Mouse (Mus musculus): ENCODE results near the gene Bik. TPM values are rescaled to one million over a fixed set of nuclear protein-coding genes. Genes with fewer than 3 reads are reported as not detected.
"Not testable (repeated sequence)": the region's sequence is repeated elsewhere in the genome, so short reads cannot be mapped to it uniquely, and the experiment has no call there.

Bik gene
- polyA plus RNA-seq, 1 experiment from 2014 or later, result 31.2 TPM

GRCm38 (mm10) chr15:83494572-83494920, 32.1 kb upstream of the Bik start:
- WGBS, result 73% methylated on average over 6 of the region's 6 CpGs
- Histone ChIP-seq H3K4me2 (no peak overlapping the region), H3K27me3 (replicated peaks) (no peaks in the 10 kb centered on the region), H3K4me3 (no peak overlapping the region), H3K27ac (ENCODE audit: poor library complexity, severe bottlenecking) (no peak overlapping the region), H3K9ac (no peak overlapping the region), H3K9me3 (replicated peaks) (no peaks in the 10 kb centered on the region), H3K4me1 (replicated peaks) (peaks cover 16% of the 10 kb centered on the region), H3K36me3 (peaks cover 79% of the 10 kb centered on the region)
- no peak for ATAC-seq (ENCODE audit: insufficient number of reproducible peaks, low FRiP score)

GRCm38 (mm10) chr15:83495195-83495594, 31.5 kb upstream of the Bik start:
- 0 out of 2 replicates have a peak, but pooled peaks cover 11% of the 10 kb centered on the region for H3K4me1 ChIP-seq (replicated peaks)
- H3K4me3 ChIP-seq, result no peak overlapping the region
- no peak for ATAC-seq (ENCODE audit: insufficient number of reproducible peaks, low FRiP score)
- no peak overlapping the region for H3K9ac ChIP-seq
- 86% methylated on average over 3 of the region's 3 CpGs for WGBS
- peaks cover 82% of the 10 kb centered on the region for H3K36me3 ChIP-seq
- no peak overlapping the region for H3K27ac ChIP-seq (ENCODE audit: poor library complexity, severe bottlenecking)
- no peaks in the 10 kb centered on the region for H3K9me3 ChIP-seq (replicated peaks)
- H3K27me3 ChIP-seq (replicated peaks), result no peaks in the 10 kb centered on the region
- H3K4me2 ChIP-seq, result no peak overlapping the region

GRCm38 (mm10) chr15:83495787-83496367, 30.8 kb upstream of the Bik start:
- H3K4me2 ChIP-seq, result peak overlapping the region; percentile 27
- WGBS, result 44% methylated on average over 22 of the region's 22 CpGs
- no peak overlapping the region for H3K27ac ChIP-seq (ENCODE audit: poor library complexity, severe bottlenecking)
- H3K4me3 ChIP-seq, result no peak overlapping the region
- H3K36me3 ChIP-seq, result peaks cover 80% of the 10 kb centered on the region
- H3K27me3 ChIP-seq (replicated peaks), result no peaks in the 10 kb centered on the region
- peak; percentile 82 for ATAC-seq (ENCODE audit: insufficient number of reproducible peaks, low FRiP score)
- 0 out of 2 replicates have a peak, but pooled peaks cover 11% of the 10 kb centered on the region for H3K4me1 ChIP-seq (replicated peaks)
- no peaks in the 10 kb centered on the region for H3K9me3 ChIP-seq (replicated peaks)
- H3K9ac ChIP-seq, result no peak overlapping the region

- Histone ChIP-seq H3K9me3 (replicated peaks) (no peaks in the 10 kb centered on the region), H3K4me3 (no peak overlapping the region), H3K27ac (ENCODE audit: poor library complexity, severe bottlenecking) (no peak overlapping the region), H3K4me2 (no peak overlapping the region), H3K27me3 (replicated peaks) (no peaks in the 10 kb centered on the region), H3K36me3 (peaks cover 81% of the 10 kb centered on the region), H3K4me1 (replicated peaks) (0 out of 2 replicates have a peak, but pooled peaks cover 2% of the 10 kb centered on the region), H3K9ac (no peak overlapping the region)
- ATAC-seq (ENCODE audit: insufficient number of reproducible peaks, low FRiP score), result no peak
- 87% methylated on average over 6 of the region's 6 CpGs for WGBS
Measured at GRCm38 (mm10) chr15:83497299-83497698, 29.4 kb upstream of the Bik start.

- Histone ChIP-seq H3K4me1 (replicated peaks) (no peaks in the 10 kb centered on the region), H3K4me2 (no peak overlapping the region), H3K9ac (no peak overlapping the region), H3K9me3 (replicated peaks) (no peaks in the 10 kb centered on the region), H3K4me3 (no peak overlapping the region), H3K27ac (ENCODE audit: poor library complexity, severe bottlenecking) (no peak overlapping the region), H3K27me3 (replicated peaks) (no peaks in the 10 kb centered on the region), H3K36me3 (peaks cover 79% of the 10 kb centered on the region)
- WGBS, result 86% methylated on average over 10 of the region's 10 CpGs
- ATAC-seq (ENCODE audit: insufficient number of reproducible peaks, low FRiP score), result no peak
Measured at GRCm38 (mm10) chr15:83499211-83499755, 27.4 kb upstream of the Bik start.

- H3K9ac ChIP-seq, result no peak overlapping the region
- no peaks in the 10 kb centered on the region for H3K9me3 ChIP-seq (replicated peaks)
- no peaks in the 10 kb centered on the region for H3K27me3 ChIP-seq (replicated peaks)
- WGBS, result 46% methylated on average over 3 of the region's 3 CpGs
- no peak overlapping the region for H3K4me2 ChIP-seq
- H3K36me3 ChIP-seq, result peaks cover 82% of the 10 kb centered on the region
- H3K4me1 ChIP-seq (replicated peaks), result no peaks in the 10 kb centered on the region
- ATAC-seq (ENCODE audit: insufficient number of reproducible peaks, low FRiP score), result no peak
- no peak overlapping the region for H3K4me3 ChIP-seq
- no peak overlapping the region for H3K27ac ChIP-seq (ENCODE audit: poor library complexity, severe bottlenecking)
Measured at GRCm38 (mm10) chr15:83500352-83500751, 26.3 kb upstream of the Bik start.

GRCm38 (mm10) chr15:83501483-83501882, 25.2 kb upstream of the Bik start:
- not testable (repeated sequence) for H3K9ac ChIP-seq; H3K4me2 ChIP-seq; H3K27me3 ChIP-seq (replicated peaks); H3K4me3 ChIP-seq; ATAC-seq (ENCODE audit: insufficient number of reproducible peaks, low FRiP score); H3K9me3 ChIP-seq (replicated peaks); H3K27ac ChIP-seq (ENCODE audit: poor library complexity, severe bottlenecking); H3K4me1 ChIP-seq (replicated peaks)
- WGBS, result 68% methylated on average over 6 of the region's 6 CpGs
- peaks cover 76% of the 10 kb centered on the region for H3K36me3 ChIP-seq

GRCm38 (mm10) chr15:83509950-83510804, 16.5 kb upstream of the Bik start:
- peak; percentile 58 for ATAC-seq (ENCODE audit: insufficient number of reproducible peaks, low FRiP score)
- Histone ChIP-seq H3K9ac (peak overlapping the region; percentile 74), H3K27ac (ENCODE audit: poor library complexity, severe bottlenecking) (peak overlapping the region; percentile 47; the same call in 1 of the 2 replicates), H3K4me2 (peak overlapping the region; percentile 94), H3K27me3 (replicated peaks) (no peaks in the 10 kb centered on the region), H3K9me3 (replicated peaks) (no peaks in the 10 kb centered on the region), H3K4me1 (replicated peaks) (peaks cover 10% of the 10 kb centered on the region), H3K36me3 (peaks cover 6% of the 10 kb centered on the region; the same call in 1 of the 2 replicates), H3K4me3 (peak overlapping the region; percentile 72)
- WGBS, result 25% methylated on average over 17 of the region's 17 CpGs

GRCm38 (mm10) chr15:83510805-83511405, 15.8 kb upstream of the Bik start, which contains the start of gene Ttll1:
Ttll1 (minus strand) TSS chr15:83510893.
- H3K9ac ChIP-seq, result peak within 1 kb of the TSS; percentile 74
- no peaks in the 10 kb centered on the region for H3K9me3 ChIP-seq (replicated peaks)
- peak within 1 kb of the TSS; percentile 72 for H3K4me3 ChIP-seq
- H3K27ac ChIP-seq (ENCODE audit: poor library complexity, severe bottlenecking), result peak within 1 kb of the TSS; percentile 47
- no peaks in the 10 kb centered on the region for H3K27me3 ChIP-seq (replicated peaks)
- peak; percentile 95 for ATAC-seq (ENCODE audit: insufficient number of reproducible peaks, low FRiP score)
- H3K4me2 ChIP-seq, result peak within 1 kb of the TSS; percentile 94
- peaks cover 10% of the 10 kb centered on the region for H3K4me1 ChIP-seq (replicated peaks)
- 10% methylated on average over 41 of the region's 41 CpGs for WGBS
- H3K36me3 ChIP-seq, result no peaks in the 10 kb centered on the region

- no peak overlapping the region for H3K4me2 ChIP-seq
- H3K4me3 ChIP-seq, result no peak overlapping the region
- H3K36me3 ChIP-seq, result no peaks in the 10 kb centered on the region
- peaks cover 11% of the 10 kb centered on the region for H3K4me1 ChIP-seq (replicated peaks)
- H3K27ac ChIP-seq (ENCODE audit: poor library complexity, severe bottlenecking), result no peak overlapping the region
- H3K27me3 ChIP-seq (replicated peaks), result no peaks in the 10 kb centered on the region
- H3K9me3 ChIP-seq (replicated peaks), result no peaks in the 10 kb centered on the region; the same call in 1 of the 2 replicates
- WGBS, result 61% methylated on average over 13 of the region's 13 CpGs
- no peak for ATAC-seq (ENCODE audit: insufficient number of reproducible peaks, low FRiP score)
- H3K9ac ChIP-seq, result no peak overlapping the region
Measured at GRCm38 (mm10) chr15:83512489-83513281, 14.0 kb upstream of the Bik start.
